Mouse (Mus musculus) liver, postnatal 0 days (tissue): ENCODE measurements around the gene Got1.

Source experiments
- CTCF ChIP-seq: sonication (generic); IDR thresholded peaks from 2 replicates; pipeline ENCODE4 v1.5.1; 2016; ENCODE audit warnings: antibody characterized with exemption, low read depth
- EP300 ChIP-seq: IDR thresholded peaks from 2 replicates; pipeline ENCODE4 v1.6.1; 2016; ENCODE audit warnings: antibody characterized with exemption, low read depth, mild to moderate bottlenecking

GRCm38 (mm10) chr19:43520402-43520801, 4.0 kb downstream of the Got1 start:
- TF ChIP-seq CTCF (no peak), EP300 (0 out of 2 replicates have a peak, but pooled peaks have one; percentile 24)
